8 mouse cellular contexts compared by ENCODE assay signal in the genomic region with DNA sequence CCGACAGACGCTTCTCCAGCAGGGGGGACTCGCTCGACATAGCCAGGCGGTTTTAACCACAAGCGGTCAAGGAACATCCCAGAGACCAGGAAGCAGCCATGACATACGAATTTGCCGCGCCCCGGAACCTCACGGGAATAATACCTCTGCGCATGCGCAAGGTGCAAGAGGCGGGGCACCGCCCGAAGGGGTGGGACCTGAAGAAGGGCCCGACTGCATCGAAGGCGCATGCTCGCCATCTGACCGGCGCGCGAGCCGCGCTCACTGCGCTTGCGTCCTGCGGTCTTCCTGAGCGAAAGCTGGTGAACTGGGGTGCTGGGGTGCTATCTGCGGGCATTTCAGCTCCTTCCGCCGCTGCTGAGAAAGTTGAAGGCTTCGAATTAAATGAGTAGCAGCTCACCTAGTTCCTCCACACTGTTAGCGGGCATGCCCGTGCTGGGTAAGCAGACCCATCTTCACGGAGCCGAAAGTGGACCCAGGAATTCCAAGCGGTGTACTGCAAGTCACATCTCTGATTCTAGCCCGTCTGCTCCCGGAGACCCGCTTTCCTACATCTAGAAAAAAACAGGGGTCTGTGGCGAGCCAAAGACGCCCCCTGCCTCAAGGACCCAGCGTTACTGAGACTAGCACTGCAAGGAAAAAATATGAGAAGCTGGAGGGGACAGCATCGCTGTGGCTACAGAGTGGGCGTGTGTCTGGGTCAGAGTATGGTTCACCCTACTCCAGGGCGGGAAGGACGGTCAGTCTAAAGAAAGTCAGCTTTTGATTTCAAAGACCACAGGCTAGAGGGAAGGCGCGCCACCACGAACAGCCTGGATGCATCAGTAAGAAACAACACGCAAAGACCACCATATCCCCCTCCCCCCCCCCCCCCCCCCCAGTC. TPM values are rescaled to one million over a fixed set of nuclear protein-coding genes. Genes with fewer than 3 reads are reported as not detected.
DNase-seq lines count a peak whose midpoint lies in the region; ATAC-seq lines count a peak whose summit lies in the region.

TSS of gene Mis18a (minus strand) at position 172 of the 883 bp plus-strand sequence.

- peaks cover 28% of the 10 kb centered on the region for H3K79me2 ChIP-seq in macrophage (ENCODE audit: inconsistent target)

- 1% methylated on average over 53 of the region's 53 CpGs for WGBS in hindbrain, embryonic 16.5 days
- 1% methylated on average over 50 of the region's 53 CpGs for WGBS in macrophage (ENCODE audit: missing documents)

- peak; percentile 97 for ATAC-seq in hindbrain, embryonic 16.5 days

- H3K27me3 ChIP-seq in hindbrain, embryonic 16.5 days (replicated peaks; ENCODE audit: control insufficient read depth, insufficient read depth, low read length): no peaks in the 10 kb centered on the region

- no peaks in the 10 kb centered on the region for H3K36me3 ChIP-seq in hindbrain, embryonic 16.5 days (ENCODE audit: control insufficient read depth, insufficient read depth, low read length)
- H3K36me3 ChIP-seq in macrophage (ENCODE audit: inconsistent target): peaks cover 8% of the 10 kb centered on the region; the same call in 1 of the 2 replicates

- H3K4me2 ChIP-seq in hindbrain, embryonic 16.5 days (ENCODE audit: low read length): peak within 1 kb of the TSS; percentile 99

- H3K4me3 ChIP-seq in hindbrain, embryonic 16.5 days (ENCODE audit: low read length): peak within 1 kb of the TSS; percentile 86
- peak within 1 kb of the TSS; percentile 84 for H3K4me3 ChIP-seq in macrophage (ENCODE audit: inconsistent target)

- peak; percentile 93 for DNase-seq in WW6 (ENCODE audit: low read depth, low spot score)
- DNase-seq in cerebellum, postnatal 4 days (ENCODE audit: low spot score in 2 of 2): peak; percentile 91 to 95
- peak; percentile 94 for DNase-seq in gastrocnemius, adult 18-20 months (ENCODE audit: low spot score)
- peak; percentile 95 to 96 for DNase-seq in left cerebral cortex, adult 18-20 months (ENCODE audit: low spot score in 2 of 2)
- DNase-seq in right cerebral cortex, adult 18-20 months: peak; percentile 96
- DNase-seq in urinary bladder, postnatal 10 days (ENCODE audit: low spot score): peak; percentile 86

- peaks cover 5% of the 10 kb centered on the region for H3K4me1 ChIP-seq in hindbrain, embryonic 16.5 days (ENCODE audit: control insufficient read depth, insufficient read depth, low read depth, low read length)

- H3K9me3 ChIP-seq in hindbrain, embryonic 16.5 days (ENCODE audit: control insufficient read depth, low read length): peaks cover 4% of the 10 kb centered on the region; the same call in 1 of the 2 replicates

- H3K9ac ChIP-seq in hindbrain, embryonic 16.5 days (ENCODE audit: low read depth, low read length): peak within 1 kb of the TSS; percentile 81

- peak within 1 kb of the TSS; percentile 89 for H3K27ac ChIP-seq in hindbrain, embryonic 16.5 days (ENCODE audit: low read depth, low read length)
- peak within 1 kb of the TSS; percentile 55 for H3K27ac ChIP-seq in macrophage

RNA-seq across cellular contexts. Expression of gene Mis18a, which starts in this region (rescaled TPM):
- under 1 TPM; 0.68 to 1.00 TPM for total RNA-seq in gastrocnemius, adult 18-20 months (2021)
- 26.4 and 31.3 TPM in 2 replicates for polyA plus RNA-seq in hindbrain, embryonic 16.5 days (2015; fragmentation: Nextera tagmentation; extraction: Ambion mirVana)
- 1 to 10 TPM; 5.7 to 6.8 TPM for total RNA-seq in left cerebral cortex, adult 18-20 months (2021)
- total RNA-seq in macrophage (2018; cell fraction: chromatin; rRNA removed): 10 to 100 TPM in 4 of 26 experiments, 1 to 10 TPM in 21, not detected in 1; 1.6 to 21.1 (median 5.0) TPM
- total RNA-seq in macrophage (2018; cell fraction: cytosol; rRNA removed): 10 to 100 TPM in 25 of 26 experiments, 1 to 10 TPM in 1; 8.3 to 20.5 (median 13.7) TPM
- total RNA-seq in macrophage (2018; cell fraction: nucleus; rRNA removed): 10 to 100 TPM in 6 of 26 experiments, 1 to 10 TPM in 20; 3.5 to 18.7 (median 6.6) TPM
- 13.5 to 23.9 TPM (median 15.4 TPM) in 3 replicates for polyA plus RNA-seq in macrophage (2018)

Comparison
In these comparisons a context has a peak if more than half of its experiments do, and no peak if none do; other contexts are left out.
1. Peak in every context shown above with its lines: DNase-seq, ATAC-seq, H3K4me3 ChIP-seq and H3K27ac ChIP-seq.
2. Peak in DNase-seq in gastrocnemius, adult 18-20 months; RNA of the gene not detected or under 1 TPM.